Mouse (Mus musculus): Measurements from ENCODE around the gene Tenm2. TPM values are rescaled to one million over a fixed set of nuclear protein-coding genes. Genes with fewer than 3 reads are reported as not detected.
A peak's percentile ranks its signal among the peaks of the same experiment; 100 is the strongest.

Tenm2 gene
- polyA plus RNA-seq, 1 experiment from 2014 or later: 0.28 TPM

GRCm38 (mm10) chr11:36107840-36108239 is 1127.9 kb downstream of the Tenm2 start:
- 89% methylated on average over 6 of the region's 6 CpGs for WGBS
- DNase-seq: no peak
- H3K9me3 ChIP-seq (ENCODE audit: low read depth, low read length): no peaks in the 10 kb centered on the region

GRCm38 (mm10) chr11:36106639-36107038 is 1129.1 kb downstream of the Tenm2 start:
- H3K27me3 ChIP-seq (ENCODE audit: insufficient read depth, low read length): no peaks in the 10 kb centered on the region
- no peak for ATAC-seq (ENCODE audit: insufficient read depth)

More at GRCm38 (mm10) chr11:36107840-36108239, 1127.9 kb downstream of the Tenm2 start:
- no peak overlapping the region for H3K4me3 ChIP-seq (ENCODE audit: low read depth, low read length)
- no peak for ATAC-seq (ENCODE audit: insufficient read depth)
- no peaks in the 10 kb centered on the region for H3K4me1 ChIP-seq (ENCODE audit: insufficient read depth)
- no peak for TF ChIP-seq CTCF (IDR thresholded peaks at IDR 0.05; ENCODE audit: low read depth)
- no peaks in the 10 kb centered on the region for H3K36me3 ChIP-seq (ENCODE audit: insufficient read depth)
- H3K4me2 ChIP-seq: no peak overlapping the region
- no peak overlapping the region for H3K9ac ChIP-seq
- no peaks in the 10 kb centered on the region for H3K27me3 ChIP-seq (ENCODE audit: insufficient read depth, low read length)
- no peak overlapping the region for H3K27ac ChIP-seq (ENCODE audit: low read depth)

DNA sequence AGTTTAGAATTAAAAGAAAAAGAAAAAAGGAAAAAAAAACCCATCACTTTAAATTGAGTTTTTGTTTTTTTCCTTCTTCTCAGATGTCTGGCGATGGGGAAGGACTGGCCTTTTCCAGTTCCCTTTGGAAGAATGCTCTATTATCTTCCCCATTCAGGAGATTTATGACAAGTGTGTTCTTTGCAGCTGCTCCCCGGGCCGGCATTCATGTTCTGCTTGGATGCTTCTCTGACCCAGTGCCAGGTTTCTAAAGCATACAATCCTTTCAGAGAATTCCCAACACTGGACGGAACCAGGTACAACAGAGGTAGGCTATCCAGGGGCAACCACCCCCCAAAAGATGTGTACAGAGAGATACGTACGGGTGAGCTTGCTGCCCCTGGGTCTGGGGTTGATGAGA is 1132.2 kb downstream of the Tenm2 start:
- Histone ChIP-seq H3K4me1 (ENCODE audit: insufficient read depth) (no peaks in the 10 kb centered on the region), H3K4me3 (ENCODE audit: low read depth, low read length) (no peak overlapping the region), H3K4me2 (no peak overlapping the region), H3K27ac (ENCODE audit: low read depth) (no peak overlapping the region), H3K36me3 (ENCODE audit: insufficient read depth) (no peaks in the 10 kb centered on the region), H3K27me3 (ENCODE audit: insufficient read depth, low read length) (no peaks in the 10 kb centered on the region), H3K9ac (no peak overlapping the region), H3K9me3 (ENCODE audit: low read depth, low read length) (no peaks in the 10 kb centered on the region)
- WGBS: 58% methylated on average over 6 of the region's 6 CpGs
- ATAC-seq (ENCODE audit: insufficient read depth) (no peak), DNase-seq (no peak)
- TF ChIP-seq CTCF (IDR thresholded peaks at IDR 0.05; ENCODE audit: low read depth): no peak

More at GRCm38 (mm10) chr11:36106639-36107038, 1129.1 kb downstream of the Tenm2 start:
- DNase-seq: no peak
- no peaks in the 10 kb centered on the region for H3K36me3 ChIP-seq (ENCODE audit: insufficient read depth)
- no peaks in the 10 kb centered on the region for H3K9me3 ChIP-seq (ENCODE audit: low read depth, low read length)
- H3K9ac ChIP-seq: no peak overlapping the region
- WGBS: 39% methylated on average over 10 of the region's 10 CpGs
- no peak overlapping the region for H3K4me3 ChIP-seq (ENCODE audit: low read depth, low read length)
- TF ChIP-seq CTCF (IDR thresholded peaks at IDR 0.05; ENCODE audit: low read depth): no peak
- no peak overlapping the region for H3K27ac ChIP-seq (ENCODE audit: low read depth)
- no peaks in the 10 kb centered on the region for H3K4me1 ChIP-seq (ENCODE audit: insufficient read depth)
- H3K4me2 ChIP-seq: no peak overlapping the region

GRCm38 (mm10) chr11:36096219-36096618 is 1139.5 kb downstream of the Tenm2 start:
- no peak for ATAC-seq (ENCODE audit: insufficient read depth)
- Histone ChIP-seq H3K4me1 (ENCODE audit: insufficient read depth) (no peaks in the 10 kb centered on the region), H3K36me3 (ENCODE audit: insufficient read depth) (no peaks in the 10 kb centered on the region), H3K9me3 (ENCODE audit: low read depth, low read length) (no peaks in the 10 kb centered on the region), H3K9ac (no peak overlapping the region), H3K4me3 (ENCODE audit: low read depth, low read length) (no peak overlapping the region), H3K27ac (ENCODE audit: low read depth) (no peak overlapping the region), H3K27me3 (ENCODE audit: insufficient read depth, low read length) (no peaks in the 10 kb centered on the region), H3K4me2 (no peak overlapping the region)
- WGBS: 82% methylated on average over 14 of the region's 14 CpGs
- no peak for TF ChIP-seq CTCF (IDR thresholded peaks at IDR 0.05; ENCODE audit: low read depth)
- peak; percentile 22 for DNase-seq

GRCm38 (mm10) chr11:36090210-36090609 is 1145.6 kb downstream of the Tenm2 start:
- no peak overlapping the region for H3K27ac ChIP-seq (ENCODE audit: low read depth)
- H3K36me3 ChIP-seq (ENCODE audit: insufficient read depth): no peaks in the 10 kb centered on the region
- ATAC-seq (ENCODE audit: insufficient read depth) (no peak), DNase-seq (peak; percentile 81)
- no peak overlapping the region for H3K4me3 ChIP-seq (ENCODE audit: low read depth, low read length)
- H3K9ac ChIP-seq: no peak overlapping the region
- H3K9me3 ChIP-seq (ENCODE audit: low read depth, low read length): no peaks in the 10 kb centered on the region
- H3K4me2 ChIP-seq: no peak overlapping the region
- no peak for TF ChIP-seq CTCF (IDR thresholded peaks at IDR 0.05; ENCODE audit: low read depth)
- H3K4me1 ChIP-seq (ENCODE audit: insufficient read depth): no peaks in the 10 kb centered on the region
- 5% methylated on average over 3 of the region's 3 CpGs for WGBS
- H3K27me3 ChIP-seq (ENCODE audit: insufficient read depth, low read length): no peaks in the 10 kb centered on the region

DNA sequence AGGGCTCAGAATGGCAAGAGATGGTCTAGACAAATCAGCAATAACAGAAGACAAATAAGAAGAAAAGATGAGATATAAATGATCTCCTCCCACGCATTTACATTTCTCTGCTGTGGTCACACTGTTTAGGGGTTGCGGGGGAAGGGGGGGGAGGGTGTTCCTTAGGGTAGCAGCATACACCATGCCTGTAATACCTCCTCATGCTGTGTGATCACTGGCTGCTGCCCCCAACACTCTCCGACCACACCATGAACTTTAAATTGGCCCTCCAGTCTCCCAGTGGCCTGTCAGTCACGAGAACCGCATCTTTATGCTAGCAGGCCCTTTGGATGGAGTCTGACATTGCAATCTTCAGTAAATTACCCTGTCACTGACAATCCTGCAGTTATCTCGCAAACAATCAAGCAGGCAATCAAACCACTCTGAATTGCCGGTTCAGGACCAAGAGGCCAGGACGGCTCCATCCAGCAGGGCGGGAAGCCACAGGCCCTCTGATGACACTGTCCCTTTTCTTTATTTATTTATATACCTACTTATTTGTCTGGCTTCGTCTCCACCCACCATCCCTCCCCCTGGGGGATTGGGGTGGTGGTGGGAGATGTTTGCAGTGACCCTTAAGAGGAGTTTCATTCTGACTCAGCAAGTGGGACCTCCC is 1154.2 kb downstream of the Tenm2 start:
- Histone ChIP-seq H3K36me3 (ENCODE audit: insufficient read depth) (no peaks in the 10 kb centered on the region), H3K27ac (ENCODE audit: low read depth) (no peak overlapping the region), H3K4me1 (ENCODE audit: insufficient read depth) (no peaks in the 10 kb centered on the region), H3K9me3 (ENCODE audit: low read depth, low read length) (no peaks in the 10 kb centered on the region), H3K4me2 (no peak overlapping the region), H3K9ac (no peak overlapping the region), H3K27me3 (ENCODE audit: insufficient read depth, low read length) (no peaks in the 10 kb centered on the region), H3K4me3 (ENCODE audit: low read depth, low read length) (no peak overlapping the region)
- no peak for TF ChIP-seq CTCF (IDR thresholded peaks at IDR 0.05; ENCODE audit: low read depth)
- DNase-seq (no peak), ATAC-seq (ENCODE audit: insufficient read depth) (no peak)
- 34% methylated on average over 10 of the region's 10 CpGs for WGBS

DNA sequence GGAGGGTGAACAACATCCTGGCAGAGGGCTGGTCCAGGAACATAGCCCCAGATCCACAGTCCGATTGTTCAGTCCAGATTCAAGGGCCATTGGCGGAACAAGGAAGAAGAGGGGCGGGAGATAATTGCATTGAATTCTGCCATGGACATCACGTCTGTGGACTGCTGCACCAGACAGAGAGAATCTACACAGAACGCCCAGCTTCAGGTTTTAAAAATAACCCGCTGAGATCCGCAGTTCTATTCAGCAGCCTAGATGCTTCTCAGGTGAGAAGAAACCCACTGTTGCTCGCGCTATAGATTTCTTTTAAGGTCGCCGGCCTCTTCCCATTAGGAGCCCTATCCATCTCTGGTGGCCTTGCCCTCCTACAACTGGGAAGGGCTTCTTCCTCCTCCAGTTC is 1155.0 kb downstream of the Tenm2 start:
- no peak overlapping the region for H3K4me2 ChIP-seq
- H3K27ac ChIP-seq (ENCODE audit: low read depth): no peak overlapping the region
- no peaks in the 10 kb centered on the region for H3K4me1 ChIP-seq (ENCODE audit: insufficient read depth)
- 68% methylated on average over 11 of the region's 11 CpGs for WGBS
- TF ChIP-seq CTCF (IDR thresholded peaks at IDR 0.05; ENCODE audit: low read depth): no peak
- no peaks in the 10 kb centered on the region for H3K36me3 ChIP-seq (ENCODE audit: insufficient read depth)
- H3K27me3 ChIP-seq (ENCODE audit: insufficient read depth, low read length): no peaks in the 10 kb centered on the region
- no peaks in the 10 kb centered on the region for H3K9me3 ChIP-seq (ENCODE audit: low read depth, low read length)
- H3K9ac ChIP-seq: no peak overlapping the region
- H3K4me3 ChIP-seq (ENCODE audit: low read depth, low read length): no peak overlapping the region
- DNase-seq: no peak
- no peak for ATAC-seq (ENCODE audit: insufficient read depth)
